Mouse (Mus musculus): Measurements from ENCODE around the gene Cul3.
"Not testable (repeated sequence)": the region's sequence is repeated elsewhere in the genome, so short reads cannot be mapped to it uniquely, and the experiment has no call there.

Cul3 gene

DNA sequence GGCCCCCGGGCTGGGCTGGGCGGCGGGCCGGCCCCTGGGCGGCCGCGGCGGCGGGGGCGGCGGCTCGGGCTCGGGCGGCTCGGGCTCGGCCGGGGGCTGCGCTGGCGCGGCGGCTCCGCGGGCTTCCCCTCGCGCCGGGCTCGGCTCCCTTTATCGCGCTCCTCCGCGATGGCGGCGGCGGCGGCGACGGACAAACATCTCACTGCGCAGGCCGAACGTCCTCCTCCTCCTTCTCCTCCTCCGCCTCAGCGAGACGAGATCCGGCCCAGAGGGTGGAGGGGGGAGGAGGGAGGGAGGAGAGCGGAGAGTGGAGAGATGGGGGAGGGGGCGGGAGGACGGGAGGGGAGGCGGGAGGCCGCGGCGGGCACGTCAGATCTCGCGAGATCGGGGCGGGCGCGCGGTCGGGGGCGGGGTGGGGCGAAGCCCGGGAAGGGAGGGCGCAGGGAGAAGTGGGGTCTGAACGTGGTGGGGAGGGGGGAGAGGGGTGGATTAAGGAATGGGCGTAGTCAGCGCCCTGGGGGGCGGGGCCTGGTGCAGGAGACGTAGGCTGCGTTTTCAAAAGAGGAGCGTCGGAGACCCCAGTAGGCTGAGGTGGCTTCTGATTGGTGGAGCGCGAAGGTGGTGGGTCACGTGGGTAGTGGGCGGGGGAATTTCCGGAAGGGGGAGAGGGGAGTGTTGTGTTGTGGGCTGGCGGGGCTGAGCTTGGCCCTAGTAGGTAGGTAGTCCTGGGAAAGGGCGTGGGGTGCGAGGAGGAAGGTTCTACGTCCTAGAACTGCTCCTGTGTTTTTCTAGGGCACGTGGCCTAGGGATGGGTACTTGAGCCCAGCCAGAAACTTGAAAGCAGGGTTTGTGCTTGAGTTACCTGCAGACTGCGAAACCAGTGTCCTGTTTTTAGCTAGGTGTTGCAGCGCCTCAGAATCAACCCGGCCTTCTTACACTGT is at the start of gene Cul3:
Gene Cul3 (minus strand): TSS at position 45 of the 941 bp plus-strand sequence.
- ATAC-seq (ENCODE audit: low TSS enrichment), result peak; percentile 86

DNA sequence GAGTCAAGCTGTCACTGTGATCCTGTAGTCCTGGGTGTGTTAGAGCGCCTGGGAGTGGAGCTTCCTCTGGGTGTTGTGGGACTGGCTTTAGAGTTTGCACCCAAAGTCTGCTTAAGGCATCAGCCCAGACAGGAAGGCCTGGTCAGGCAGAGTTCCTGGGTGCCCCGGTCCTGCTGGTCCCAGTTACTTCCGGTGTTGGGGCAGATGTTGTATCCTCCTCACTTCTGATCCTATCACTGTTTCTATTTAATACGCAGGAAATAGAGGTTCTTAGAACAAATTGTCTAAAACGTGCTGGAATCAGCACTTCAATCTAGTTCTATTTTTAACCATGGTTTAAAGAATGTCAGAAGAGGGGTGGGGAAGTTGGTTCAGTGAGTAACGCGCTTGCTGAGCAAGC is 49.2 kb upstream of the Cul3 start:
- no peak for ATAC-seq (ENCODE audit: low TSS enrichment)

DNA sequence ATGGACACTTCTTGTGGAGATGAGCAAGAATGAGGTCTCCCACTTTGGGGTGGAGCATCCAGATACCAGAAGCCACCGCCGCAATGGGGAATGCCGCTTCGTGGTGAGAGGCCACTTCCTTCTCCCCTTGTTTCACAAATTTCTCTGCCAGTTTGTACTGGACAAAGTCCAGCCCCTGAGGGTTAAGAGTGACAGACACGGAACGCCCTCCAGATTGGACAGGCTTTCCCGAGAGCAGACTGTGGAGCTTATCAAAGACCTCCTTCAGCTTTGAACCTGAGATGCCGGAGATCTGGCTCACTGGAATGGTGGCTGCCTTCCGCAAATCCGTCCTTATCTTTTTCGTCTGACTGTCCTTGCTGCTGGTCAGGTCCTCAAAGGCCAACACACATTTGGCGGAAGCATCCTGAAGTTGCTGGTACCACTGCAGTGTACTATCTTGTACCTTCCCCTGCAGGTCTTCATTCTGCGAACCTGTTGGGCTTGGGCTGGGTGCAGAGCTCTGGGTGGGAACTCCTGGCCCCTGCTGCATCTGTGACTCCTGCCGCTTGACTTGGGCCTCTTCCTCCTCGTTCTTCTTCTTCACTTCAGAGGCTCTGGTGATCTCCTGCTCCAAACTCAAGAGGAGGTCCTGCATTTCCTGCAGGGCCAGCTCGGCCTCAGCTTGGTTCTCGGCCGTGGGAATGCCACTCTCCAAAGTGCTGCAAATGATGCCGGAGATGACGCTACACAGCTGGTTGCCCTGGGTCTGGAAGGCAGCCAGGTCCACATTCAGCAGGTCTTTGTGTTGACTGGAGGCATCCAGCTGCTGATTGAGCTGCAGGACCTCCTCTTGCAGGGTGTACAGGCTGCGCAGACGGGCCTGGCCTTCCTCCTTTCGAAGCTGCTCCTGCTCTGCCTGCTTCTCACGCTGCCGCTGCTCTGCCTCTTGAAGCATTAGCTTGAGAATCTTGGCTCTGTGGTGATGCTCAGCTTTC is 43.6 kb upstream of the Cul3 start:
- no peak for ATAC-seq (ENCODE audit: low TSS enrichment)

DNA sequence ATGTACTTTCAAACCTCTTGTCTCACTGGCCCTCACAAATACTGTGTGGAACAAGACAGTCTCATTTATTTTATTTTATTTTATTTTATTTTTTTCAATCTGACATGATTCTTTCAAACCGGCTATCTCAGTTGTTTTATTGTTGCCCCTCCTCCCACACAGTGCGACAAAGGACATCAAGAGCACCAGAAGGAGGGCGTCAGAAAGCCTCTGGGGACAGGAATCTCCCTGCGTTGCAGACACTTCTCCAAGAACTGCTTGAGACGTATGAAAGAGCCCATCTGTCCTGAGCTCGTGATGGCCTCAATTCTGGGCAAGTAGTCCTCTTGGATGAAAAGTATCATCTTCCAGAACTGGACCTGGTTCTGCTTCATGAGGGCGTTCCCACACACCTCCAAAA is 42.6 kb upstream of the Cul3 start:
- no peak for ATAC-seq (ENCODE audit: low TSS enrichment)

DNA sequence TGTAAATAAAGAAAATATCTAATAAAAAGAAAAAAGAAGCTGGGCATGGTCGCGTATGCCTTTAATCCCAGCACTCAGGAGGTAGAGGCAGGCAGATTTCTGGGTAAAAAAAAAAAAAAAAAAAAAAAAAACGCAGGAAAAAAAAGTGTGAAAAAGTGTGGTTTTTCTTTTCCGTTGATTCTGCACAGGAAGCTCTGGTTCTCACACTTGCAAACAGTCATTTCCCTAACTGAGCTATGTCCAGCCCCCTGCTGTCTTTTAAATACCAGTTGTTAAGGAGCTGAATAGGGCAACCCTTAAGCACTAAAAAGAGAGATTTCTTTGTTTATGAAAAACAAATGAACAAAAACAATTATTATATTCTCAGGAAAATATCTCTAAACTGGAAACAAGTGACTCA is 41.0 kb upstream of the Cul3 start:
- no peak for ATAC-seq (ENCODE audit: low TSS enrichment)

DNA sequence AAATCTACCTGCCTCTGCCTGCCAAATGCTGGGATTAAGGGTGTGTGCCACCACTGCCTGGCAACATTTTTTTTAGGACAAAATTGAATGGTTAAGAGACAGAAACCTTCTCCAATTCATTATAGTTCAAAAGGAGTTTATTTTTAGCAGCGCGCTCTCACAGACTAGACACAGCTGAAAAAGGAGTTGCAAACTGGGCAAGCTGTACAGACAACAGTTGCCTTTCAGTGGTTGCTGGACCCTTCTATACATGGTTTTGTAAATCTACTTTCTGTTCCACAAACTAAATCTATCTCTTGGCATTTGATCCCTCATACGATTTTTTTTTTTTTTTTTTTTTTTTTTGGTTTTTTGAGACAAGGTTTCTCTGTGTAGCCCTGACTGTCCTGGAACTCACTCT is 31.7 kb upstream of the Cul3 start:
- ATAC-seq (ENCODE audit: low TSS enrichment), result peak; percentile 87

DNA sequence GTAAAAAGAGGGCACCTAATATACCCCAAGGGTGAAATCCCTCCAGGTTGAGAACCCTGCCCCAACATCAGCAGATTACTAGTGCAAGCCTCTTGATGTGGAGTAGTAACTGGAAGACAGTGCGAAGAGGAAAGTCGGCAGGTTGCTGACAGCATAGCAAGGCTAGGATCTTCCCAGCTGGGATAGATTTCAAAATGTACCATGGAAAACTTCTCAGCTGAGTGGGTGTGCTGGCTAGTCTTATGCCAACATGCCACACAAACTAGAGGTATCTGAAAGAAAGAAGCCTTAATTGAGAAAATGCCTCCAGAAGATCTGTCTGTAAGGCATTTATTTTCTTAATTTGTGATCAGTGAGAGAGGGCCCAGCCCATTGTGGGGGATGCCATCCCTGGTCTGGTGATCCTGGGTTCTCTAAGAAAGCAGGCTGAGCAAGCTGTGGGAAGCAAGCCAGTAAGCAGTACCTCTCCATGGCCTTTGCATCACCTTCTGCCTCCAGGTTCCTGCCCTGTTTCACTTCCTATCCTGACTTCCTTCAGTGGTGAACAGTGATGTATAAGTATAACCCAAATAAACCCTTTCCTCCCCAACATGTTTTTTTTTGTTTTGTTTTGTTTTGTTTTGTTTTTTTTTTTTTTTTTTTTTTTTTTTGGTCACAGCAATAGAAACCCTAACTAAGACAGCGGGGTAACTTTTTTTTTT is 31.1 kb upstream of the Cul3 start:
- ATAC-seq (ENCODE audit: low TSS enrichment), result peak; percentile 99

DNA sequence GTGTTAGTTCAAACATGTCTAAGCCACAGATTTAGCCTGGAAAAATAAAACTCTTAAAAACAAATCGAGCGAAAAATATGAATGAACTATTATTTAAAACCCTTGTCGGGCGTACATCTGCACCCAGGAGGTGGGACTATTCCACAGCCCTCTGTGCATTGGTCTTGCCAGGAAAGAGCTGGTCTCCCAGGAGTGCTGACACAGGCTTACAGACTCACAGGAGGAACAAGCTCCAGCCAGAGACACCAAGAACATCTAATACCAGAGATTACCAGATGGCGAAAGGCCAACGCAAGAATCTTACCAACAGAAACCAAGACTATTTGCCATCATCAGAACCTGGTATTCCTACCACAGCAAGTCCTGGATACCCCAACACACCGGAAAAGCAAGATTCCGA is 23.2 kb upstream of the Cul3 start:
- no peak for ATAC-seq (ENCODE audit: low TSS enrichment)

DNA sequence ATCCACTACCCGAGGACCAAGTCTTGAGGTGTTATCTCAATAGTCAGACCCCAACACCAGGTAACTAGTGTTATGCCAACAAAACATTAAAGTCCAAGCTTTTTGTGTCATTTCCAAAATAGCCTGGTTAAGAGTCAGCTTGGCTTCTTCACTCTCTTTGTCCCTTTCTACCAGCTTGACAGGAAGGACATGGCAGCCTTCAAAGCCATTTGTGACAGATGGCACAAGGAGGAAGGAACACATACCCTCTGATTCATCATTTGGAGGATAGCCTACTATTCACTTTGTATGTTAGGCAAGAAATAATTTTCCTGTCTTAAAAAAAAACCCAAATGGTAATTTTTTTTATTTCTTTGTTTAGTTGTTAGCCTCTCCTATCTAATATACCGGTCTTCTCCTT is 22.7 kb upstream of the Cul3 start:
- ATAC-seq (ENCODE audit: low TSS enrichment), result no peak

DNA sequence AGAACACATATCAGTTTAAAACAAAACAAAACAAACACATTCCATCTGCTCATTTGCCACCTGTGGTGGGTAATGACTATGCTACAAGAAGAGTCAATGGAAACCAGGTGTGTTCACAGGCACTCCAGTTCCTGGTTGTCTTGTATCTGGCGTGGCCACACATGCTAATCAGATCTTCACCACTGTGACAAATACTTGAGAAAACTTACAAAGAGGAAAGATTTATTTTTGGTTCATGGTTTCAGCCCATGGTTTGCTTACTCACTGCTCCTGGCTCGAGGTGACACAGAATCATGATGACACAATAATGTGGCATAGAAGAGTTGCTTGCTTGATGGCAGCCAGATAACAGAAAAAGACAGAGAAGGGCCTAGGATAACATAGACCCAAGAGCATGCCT is 22.1 kb upstream of the Cul3 start:
- no peak for ATAC-seq (ENCODE audit: low TSS enrichment)

DNA sequence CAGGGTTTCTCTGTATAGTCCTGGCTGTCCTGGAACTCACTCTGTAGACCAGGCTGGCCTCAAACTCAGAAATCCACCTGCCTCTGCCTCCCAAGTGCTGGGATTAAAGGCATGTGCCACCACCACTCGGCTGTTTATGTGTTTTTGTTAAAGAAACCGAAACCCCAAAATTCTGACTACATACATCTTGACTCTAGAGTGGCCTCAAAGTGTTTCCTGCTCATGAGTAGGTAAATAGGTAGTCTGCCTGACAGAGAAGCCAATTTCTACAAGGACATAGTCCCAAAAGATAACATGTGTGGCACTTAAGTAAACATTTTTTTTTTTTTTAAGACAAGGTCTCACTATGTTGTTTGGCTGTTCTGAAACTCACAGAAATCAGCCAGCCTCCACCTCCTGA is 21.5 kb upstream of the Cul3 start:
- ATAC-seq (ENCODE audit: low TSS enrichment), result not testable (repeated sequence)

DNA sequence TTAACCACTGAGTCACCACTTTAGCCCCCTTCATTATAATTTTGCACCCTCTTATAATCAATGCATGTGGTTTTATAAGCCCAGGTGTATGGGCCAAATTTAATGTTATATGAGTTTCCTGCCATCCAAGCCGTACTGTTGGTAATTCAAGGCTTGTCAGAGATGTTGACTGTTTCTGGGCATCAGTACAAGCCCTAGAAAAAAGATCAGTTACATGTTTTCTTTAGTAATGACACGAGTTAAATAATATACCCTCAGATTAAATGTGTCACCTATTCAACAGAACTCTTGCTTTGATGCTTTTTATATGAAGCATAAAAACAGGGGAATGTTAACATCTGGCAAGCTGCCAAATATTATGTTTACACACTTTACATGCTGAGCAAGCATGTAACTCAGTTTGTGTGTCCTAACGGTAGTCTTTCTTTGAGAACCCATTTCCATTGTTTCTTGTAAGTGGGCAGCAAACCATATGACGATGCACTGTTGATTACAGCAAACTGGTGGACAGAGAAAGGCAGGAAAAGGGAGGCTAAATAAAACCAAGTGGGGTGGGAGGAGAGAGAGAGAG is 19.8 kb upstream of the Cul3 start:
- ATAC-seq (ENCODE audit: low TSS enrichment), result no peak

DNA sequence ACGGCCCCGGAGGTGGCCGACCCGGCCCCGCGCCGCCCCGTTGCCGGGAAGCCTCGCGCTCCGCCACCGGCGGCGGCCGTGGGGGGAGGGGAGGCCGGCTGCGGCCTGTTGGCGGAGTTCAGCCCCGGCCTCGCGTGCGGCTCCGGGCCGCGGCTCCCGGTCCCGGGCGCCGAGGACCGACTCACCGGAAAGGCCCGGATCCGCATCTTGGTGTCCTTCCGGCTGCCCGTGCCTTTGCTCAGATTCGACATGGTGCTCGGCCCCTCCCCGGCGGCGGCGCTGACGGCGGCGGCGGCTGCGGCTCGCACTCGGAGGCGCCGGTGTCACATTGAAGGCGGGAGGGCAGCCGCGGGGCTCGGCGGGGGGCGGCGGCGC is 232 bp downstream of the Cul3 start:
- peak; percentile 55 for ATAC-seq (ENCODE audit: low TSS enrichment)

DNA sequence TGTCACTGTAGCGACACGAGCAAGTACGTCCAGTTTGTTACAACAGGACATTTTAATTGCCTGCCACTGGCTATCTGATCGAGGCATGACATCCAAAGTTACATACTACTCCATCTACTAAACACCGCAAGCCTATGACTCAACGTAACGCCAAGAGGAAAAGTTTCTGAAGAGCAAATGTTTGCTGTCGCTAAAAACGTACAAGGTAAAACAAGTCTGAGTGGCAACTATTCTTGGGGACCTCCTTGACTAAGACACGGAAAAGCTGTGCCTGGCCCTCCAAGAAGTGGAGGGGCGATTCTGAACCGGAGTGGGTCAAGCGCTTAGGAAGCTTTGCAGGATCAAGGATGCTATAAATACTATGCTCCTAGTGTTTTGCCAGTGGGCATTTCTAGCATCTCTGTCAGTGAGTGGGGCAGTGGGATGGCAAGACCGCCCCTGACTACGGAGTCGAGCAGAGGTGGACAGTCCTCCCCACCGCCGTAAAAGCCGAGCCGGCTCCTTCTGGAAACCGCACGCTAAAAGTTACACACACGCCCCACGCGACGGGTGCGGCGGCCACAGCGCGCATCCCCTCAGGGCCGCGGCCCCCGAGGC is 757 bp downstream of the Cul3 start:
- ATAC-seq (ENCODE audit: low TSS enrichment), result peak; percentile 28

DNA sequence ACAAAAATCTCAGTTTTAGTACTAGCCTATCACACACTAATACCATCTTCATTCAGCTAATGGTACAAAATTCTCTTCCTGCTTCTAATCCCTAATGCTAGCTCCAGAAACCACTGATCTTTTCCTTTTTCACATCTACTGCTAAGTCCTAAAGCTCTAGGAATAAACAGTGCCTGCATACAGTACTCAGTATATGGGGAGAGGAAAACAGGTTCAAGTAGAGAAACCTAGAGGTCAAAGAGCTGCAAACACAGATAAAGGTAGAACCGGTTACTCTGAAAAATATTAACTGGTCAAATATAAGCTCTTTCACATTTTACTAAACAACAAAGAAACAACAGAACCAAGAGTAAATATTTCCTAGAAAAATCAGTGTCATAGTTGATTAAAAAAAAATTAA is 1.9 kb downstream of the Cul3 start:
- no peak for ATAC-seq (ENCODE audit: low TSS enrichment)

DNA sequence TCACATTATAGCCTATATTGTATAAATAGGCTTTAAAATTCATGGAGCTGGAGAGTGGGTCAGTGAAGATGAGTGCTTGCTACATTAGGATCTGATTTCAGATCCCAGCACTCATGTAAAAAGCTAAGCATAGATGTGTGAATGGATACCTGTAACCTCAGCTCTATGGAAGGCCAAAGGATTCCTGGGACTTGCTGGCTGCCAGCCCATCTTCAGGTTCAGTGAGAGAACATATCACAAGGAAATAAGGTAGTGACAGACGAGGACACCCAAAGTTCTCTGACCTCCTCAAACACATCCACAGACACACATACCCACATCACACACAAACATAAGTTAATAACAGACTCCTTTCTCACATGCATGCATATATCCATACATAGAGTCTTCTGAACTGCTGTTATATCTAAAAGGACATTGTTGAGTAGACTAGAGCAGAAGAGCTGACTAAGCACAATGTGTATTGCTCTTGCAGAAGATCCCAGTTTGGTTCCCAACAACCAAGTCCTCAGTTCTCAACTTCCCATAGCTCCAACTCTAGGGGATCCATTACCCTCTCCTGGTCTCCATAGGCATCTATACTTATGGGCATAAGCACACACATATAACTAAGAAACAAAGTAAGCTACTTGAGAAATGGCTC is 4.4 kb downstream of the Cul3 start:
- ATAC-seq (ENCODE audit: low TSS enrichment), result no peak

DNA sequence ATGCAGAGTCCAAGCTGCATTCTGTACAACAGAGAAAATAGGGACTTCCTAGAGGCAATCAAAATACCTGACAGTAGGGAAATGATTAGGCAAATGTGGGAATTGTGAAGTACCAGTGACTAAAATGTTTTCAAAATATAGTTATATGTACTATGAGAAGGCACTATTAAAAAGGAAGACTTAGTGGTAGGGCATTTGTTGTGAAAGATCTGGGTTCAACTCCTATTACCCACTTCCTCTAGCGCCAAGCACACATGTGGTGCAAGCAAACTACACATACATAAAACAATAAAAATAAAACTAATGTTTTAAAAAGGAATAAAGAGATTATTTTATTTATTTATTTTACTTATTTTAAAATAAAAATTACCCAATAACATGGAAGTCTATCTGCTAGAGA is 5.2 kb downstream of the Cul3 start:
- ATAC-seq (ENCODE audit: low TSS enrichment), result no peak

DNA sequence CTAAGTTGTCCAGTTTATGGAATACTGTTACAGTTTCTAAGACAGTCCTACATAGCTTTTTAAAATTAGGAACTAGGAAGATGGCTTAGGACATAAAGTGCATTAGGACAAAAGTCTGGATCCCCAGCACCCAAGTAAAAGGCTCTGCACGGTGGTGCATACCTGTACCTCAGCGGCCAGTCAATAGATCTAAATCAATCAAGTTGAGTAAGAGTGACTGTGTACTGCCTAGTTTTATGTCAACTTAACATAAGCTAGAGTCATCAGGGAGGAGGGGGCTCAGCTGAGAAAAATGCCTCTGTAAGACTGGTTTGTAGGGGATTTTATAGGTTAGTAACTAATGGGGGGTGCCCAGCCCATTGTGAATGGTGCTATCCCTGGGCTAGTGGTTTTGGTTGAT is 9.3 kb downstream of the Cul3 start:
- ATAC-seq (ENCODE audit: low TSS enrichment), result no peak

DNA sequence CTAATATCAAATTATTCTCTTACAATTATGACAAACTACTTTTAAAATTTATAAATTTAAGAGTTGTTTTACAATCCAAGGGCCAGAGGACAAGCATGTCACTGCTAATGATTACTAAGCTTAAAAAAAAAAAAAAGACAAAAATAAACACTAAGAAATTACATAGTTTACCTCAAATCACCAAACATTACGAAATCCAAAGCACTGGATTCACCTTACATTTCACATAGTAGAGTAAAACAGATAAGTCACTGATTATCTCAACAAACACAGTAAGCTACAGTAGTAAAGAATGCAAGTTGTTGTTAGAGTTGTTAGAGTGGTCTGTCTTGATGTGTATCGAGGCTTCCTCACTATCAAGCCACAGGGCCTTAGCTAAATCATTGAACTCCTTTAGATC is 14.5 kb downstream of the Cul3 start:
- no peak for ATAC-seq (ENCODE audit: low TSS enrichment)

DNA sequence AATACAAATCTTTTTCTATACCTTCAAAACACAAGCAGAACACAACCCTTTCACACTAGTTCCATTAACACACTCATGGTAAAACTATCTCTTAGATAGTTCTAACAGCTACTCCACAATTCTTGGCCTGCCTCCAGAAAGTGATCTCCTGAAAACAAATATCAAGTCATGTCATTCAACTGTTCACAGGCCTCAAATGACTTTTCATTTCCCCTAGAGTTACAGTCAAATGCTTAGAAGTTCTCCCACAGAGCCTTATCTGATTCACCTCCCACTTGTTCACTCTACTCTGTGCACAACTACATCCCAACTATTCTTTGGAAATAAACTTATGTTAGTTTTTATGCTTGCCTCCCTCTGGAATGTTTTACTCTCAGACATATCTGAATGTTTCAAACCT is 15.9 kb downstream of the Cul3 start:
- ATAC-seq (ENCODE audit: low TSS enrichment), result no peak

DNA sequence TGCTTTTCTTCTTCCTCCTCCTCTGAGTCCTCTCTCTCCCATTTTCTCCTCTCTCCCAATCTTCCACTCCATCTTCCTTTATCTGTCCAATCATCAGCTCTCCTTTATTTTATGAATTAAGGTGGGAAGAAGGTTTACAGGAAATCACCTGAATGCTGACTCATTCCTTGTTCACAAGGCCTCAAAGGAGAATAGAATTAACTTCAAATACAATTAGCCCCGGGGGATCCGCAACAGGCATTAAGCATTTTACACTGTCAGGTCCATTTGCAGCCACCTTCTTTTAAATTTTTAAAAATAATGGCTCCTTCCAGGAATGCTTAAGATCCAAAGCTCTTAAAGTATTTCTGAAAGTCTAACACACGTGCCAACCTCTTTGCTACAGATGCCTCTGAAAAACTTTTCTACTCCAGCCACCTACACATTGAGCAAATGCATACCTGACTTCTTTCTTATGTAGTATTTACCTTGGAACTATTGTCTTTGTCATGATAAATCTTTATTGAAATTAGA is 24.7 kb downstream of the Cul3 start:
- no peak for ATAC-seq (ENCODE audit: low TSS enrichment)

All from frontal cortex, adult (tissue).